Mouse (Mus musculus) intestine, postnatal 0 days (tissue): ENCODE results near the gene Itga11. TPM values are rescaled to one million over a fixed set of nuclear protein-coding genes. Genes with fewer than 3 reads are reported as not detected.
"Not testable (repeated sequence)": the region's sequence is repeated elsewhere in the genome, so short reads cannot be mapped to it uniquely, and the experiment has no call there.

Source experiments
- ATAC-seq: fragments of 200-750 bp; cut with Nextera tagmentation; 2 replicates; pipeline ENCODE4 v1.8.0; 2017; ENCODE audit warnings: mild to moderate bottlenecking, moderate TSS enrichment, moderate library complexity
- H3K27ac ChIP-seq: fragments of 300-500 bp; sonication (generic); 2 replicates; pipeline ENCODE4 v1.5.1; 2014; ENCODE audit warnings: mild to moderate bottlenecking, low read depth, low read length, moderate library complexity
- H3K27me3 ChIP-seq: fragments of 300-500 bp; sonication (generic); replicated peaks from 2 replicates; pipeline ENCODE4 v1.6.1; 2014; ENCODE audit warnings: low read length, mixed read lengths; ENCODE audit not compliant: control insufficient read depth, insufficient read depth
- H3K36me3 ChIP-seq: fragments of 300-500 bp; sonication (generic); 2 replicates; pipeline ENCODE4 v1.6.1; 2014; ENCODE audit warnings: mild to moderate bottlenecking, moderate library complexity; ENCODE audit not compliant: control insufficient read depth, insufficient read depth
- H3K4me1 ChIP-seq: fragments of 300-500 bp; sonication (generic); replicated peaks from 2 replicates; pipeline ENCODE4 v1.6.1; 2014; ENCODE audit warnings: antibody characterized with exemption, low read length, mixed read lengths; ENCODE audit not compliant: control insufficient read depth, insufficient read depth
- H3K4me2 ChIP-seq: fragments of 300-500 bp; sonication (generic); replicated peaks from 2 replicates; pipeline ENCODE4 v1.6.1; 2014; ENCODE audit warnings: low read depth, mild to moderate bottlenecking, moderate library complexity
- H3K4me3 ChIP-seq: fragments of 300-500 bp; sonication (generic); 2 replicates; pipeline ENCODE4 v1.5.1; 2014; ENCODE audit warnings: low read depth, low read length
- H3K9ac ChIP-seq: fragments of 300-500 bp; sonication (generic); 2 replicates; pipeline ENCODE4 v1.6.1; 2014; ENCODE audit warnings: mild to moderate bottlenecking, low read depth, low read length
- H3K9me3 ChIP-seq: fragments of 300-500 bp; sonication (generic); 2 replicates; pipeline ENCODE4 v1.6.1; 2016; ENCODE audit warnings: mixed run types; ENCODE audit not compliant: control insufficient read depth
- CTCF ChIP-seq: sonication (generic); IDR thresholded peaks from 2 replicates; pipeline ENCODE4 v1.5.1; 2016; ENCODE audit warnings: low read depth, mild to moderate bottlenecking, control low read depth, antibody characterized with exemption, moderate library complexity
- WGBS: fragments of 180-500 bp; shearing (Covaris S2); extraction: QIAGEN DNeasy Blood & Tissue Kit; methylation state at CpG from one replicate; pipeline ENCODE4 v1.1.7; 2014; 5-methylcytosine and 5-hydroxymethylcytosine counted together
- polyA plus RNA-seq: library from polyadenylated mRNA; unstranded; fragments of >200 nt; fragmentation: Nextera tagmentation; extraction: Ambion mirVana; gene quantifications from 2 replicates; pipeline ENCODE4 v1.2.1, GENCODE M21; 2015

Gene Itga11
- polyA plus RNA-seq, 1 experiment from 2014 or later = 0.46 TPM

DNA sequence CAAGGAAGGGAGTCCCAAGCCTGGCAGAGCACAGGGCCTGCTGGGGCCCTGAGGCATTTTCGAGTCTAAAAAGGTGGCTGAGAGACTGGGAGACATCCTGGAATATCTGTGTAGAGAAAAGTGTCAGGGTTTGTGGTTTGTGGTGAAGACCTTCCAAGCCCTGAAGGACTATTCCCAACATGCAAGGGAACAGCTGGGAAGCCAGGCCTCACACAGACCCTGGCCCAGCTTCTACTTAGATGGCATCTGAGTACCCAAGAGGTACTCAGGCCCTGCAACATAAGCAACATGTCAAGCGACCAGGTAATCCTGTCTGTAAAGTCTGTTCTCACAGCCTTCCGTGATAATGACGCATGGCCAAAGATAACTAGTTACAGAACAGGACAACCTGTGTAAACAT lies 18.6 kb upstream of the Itga11 start:
- Histone ChIP-seq H3K4me3 (no peak overlapping the region), H3K36me3 (no peaks in the 10 kb centered on the region), H3K4me2 (no peak overlapping the region), H3K9me3 (no peaks in the 10 kb centered on the region), H3K27me3 (no peaks in the 10 kb centered on the region), H3K9ac (no peak overlapping the region), H3K27ac (no peak overlapping the region), H3K4me1 (no peaks in the 10 kb centered on the region)
- 59% methylated on average over 4 of the region's 4 CpGs for WGBS
- TF ChIP-seq CTCF = no peak
- no peak for ATAC-seq

GRCm38 (mm10) chr9:62660971-62661370 lies 16.7 kb upstream of the Itga11 start:
- not testable (repeated sequence) for H3K4me3 ChIP-seq, H3K4me2 ChIP-seq, H3K27me3 ChIP-seq, ATAC-seq, H3K27ac ChIP-seq, H3K9ac ChIP-seq, H3K9me3 ChIP-seq, H3K4me1 ChIP-seq, H3K36me3 ChIP-seq
- 94% methylated on average over 8 of the region's 9 CpGs for WGBS

GRCm38 (mm10) chr9:62663443-62663842 lies 14.2 kb upstream of the Itga11 start:
- no peaks in the 10 kb centered on the region for H3K4me1 ChIP-seq
- 61% methylated on average over 2 of the region's 2 CpGs for WGBS
- no peak for ATAC-seq
- H3K9ac ChIP-seq = no peak overlapping the region
- no peaks in the 10 kb centered on the region for H3K9me3 ChIP-seq
- no peaks in the 10 kb centered on the region for H3K36me3 ChIP-seq
- H3K4me3 ChIP-seq = no peak overlapping the region
- no peaks in the 10 kb centered on the region for H3K27me3 ChIP-seq
- TF ChIP-seq CTCF = no peak
- H3K27ac ChIP-seq = no peak overlapping the region
- H3K4me2 ChIP-seq = no peak overlapping the region

DNA sequence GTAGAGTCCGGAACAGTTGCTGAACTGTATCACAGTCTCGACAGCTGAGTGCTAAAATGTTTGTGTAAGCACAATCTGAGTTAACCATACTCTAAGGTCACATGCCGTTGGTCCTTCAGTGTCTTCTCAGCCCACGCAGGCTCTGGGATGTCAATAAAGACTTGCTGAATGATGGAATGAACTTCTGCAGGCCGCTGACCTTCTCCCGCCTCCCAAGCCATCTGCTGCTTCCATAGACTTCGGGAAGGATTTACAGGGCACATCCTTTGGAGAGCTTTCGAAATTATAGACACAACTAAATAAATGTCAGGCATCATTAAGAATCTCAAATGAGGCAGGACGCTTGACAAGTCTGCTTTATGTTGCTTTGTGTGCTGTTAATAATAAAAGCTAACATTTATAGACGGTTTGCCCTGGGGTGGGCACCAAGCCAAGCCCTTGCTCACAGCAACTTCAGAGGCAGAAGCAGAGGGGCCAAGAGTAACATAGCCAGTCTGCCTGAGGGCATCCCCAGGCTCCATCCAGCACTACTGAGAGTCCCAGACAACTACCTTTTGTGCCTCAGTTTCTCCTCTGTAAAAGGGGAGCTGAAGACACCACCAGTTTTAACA lies 13.4 kb upstream of the Itga11 start:
- TF ChIP-seq CTCF = no peak
- 40% methylated on average over 10 of the region's 10 CpGs for WGBS
- Histone ChIP-seq H3K9me3 (no peaks in the 10 kb centered on the region), H3K9ac (no peak overlapping the region), H3K4me1 (no peaks in the 10 kb centered on the region), H3K36me3 (no peaks in the 10 kb centered on the region), H3K4me3 (no peak overlapping the region), H3K4me2 (no peak overlapping the region), H3K27ac (no peak overlapping the region), H3K27me3 (no peaks in the 10 kb centered on the region)
- ATAC-seq = no peak

- no peak for TF ChIP-seq CTCF
- no peaks in the 10 kb centered on the region for H3K9me3 ChIP-seq
- 45% methylated on average over 4 of the region's 4 CpGs for WGBS
- no peak for ATAC-seq
- no peak overlapping the region for H3K4me2 ChIP-seq
- H3K9ac ChIP-seq = no peak overlapping the region
- H3K4me3 ChIP-seq = no peak overlapping the region
- H3K27me3 ChIP-seq = no peaks in the 10 kb centered on the region
- H3K4me1 ChIP-seq = no peaks in the 10 kb centered on the region
- H3K27ac ChIP-seq = no peak overlapping the region
- H3K36me3 ChIP-seq = no peaks in the 10 kb centered on the region
These were observed 11.7 kb upstream of the Itga11 start for GRCm38 (mm10) chr9:62665892-62666291.

- H3K27me3 ChIP-seq = no peaks in the 10 kb centered on the region
- no peaks in the 10 kb centered on the region for H3K9me3 ChIP-seq
- H3K9ac ChIP-seq = no peak overlapping the region
- H3K4me3 ChIP-seq = no peak overlapping the region
- ATAC-seq = no peak
- WGBS = 84% methylated on average over 4 of the region's 4 CpGs
- H3K27ac ChIP-seq = no peak overlapping the region
- H3K4me2 ChIP-seq = no peak overlapping the region
- H3K4me1 ChIP-seq = no peaks in the 10 kb centered on the region
- H3K36me3 ChIP-seq = no peaks in the 10 kb centered on the region
- no peak for TF ChIP-seq CTCF
These were observed 9.1 kb upstream of the Itga11 start for GRCm38 (mm10) chr9:62668503-62668902.

DNA sequence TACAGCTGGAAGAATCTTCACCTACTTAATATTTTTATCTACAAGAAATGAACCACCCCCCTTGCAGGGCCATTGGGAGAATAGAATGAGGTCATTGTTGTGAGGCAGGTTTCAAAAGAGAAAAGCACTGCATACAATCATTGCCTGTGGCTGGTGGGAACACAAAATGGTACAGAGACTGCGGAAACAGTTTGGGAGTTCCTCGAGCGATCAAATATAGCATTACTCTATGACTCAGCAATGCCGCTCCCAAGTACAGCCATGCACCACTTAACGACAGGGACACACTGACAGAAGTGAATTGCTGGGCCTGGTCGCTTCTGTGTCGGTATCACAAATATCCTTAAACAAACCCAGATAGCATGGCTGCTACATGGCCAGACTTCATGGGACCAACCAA lies 4.4 kb upstream of the Itga11 start:
- Histone ChIP-seq H3K9me3 (no peaks in the 10 kb centered on the region), H3K27ac (no peak overlapping the region), H3K4me2 (no peak overlapping the region), H3K27me3 (peaks cover 16% of the 10 kb centered on the region), H3K36me3 (no peaks in the 10 kb centered on the region), H3K4me3 (no peak overlapping the region), H3K9ac (no peak overlapping the region), H3K4me1 (0 out of 2 replicates have a peak, but pooled peaks cover 2% of the 10 kb centered on the region)
- WGBS = 61% methylated on average over 7 of the region's 7 CpGs
- no peak for ATAC-seq
- no peak for TF ChIP-seq CTCF
